22 mouse cellular contexts compared by ENCODE assay signal in the genomic region with DNA sequence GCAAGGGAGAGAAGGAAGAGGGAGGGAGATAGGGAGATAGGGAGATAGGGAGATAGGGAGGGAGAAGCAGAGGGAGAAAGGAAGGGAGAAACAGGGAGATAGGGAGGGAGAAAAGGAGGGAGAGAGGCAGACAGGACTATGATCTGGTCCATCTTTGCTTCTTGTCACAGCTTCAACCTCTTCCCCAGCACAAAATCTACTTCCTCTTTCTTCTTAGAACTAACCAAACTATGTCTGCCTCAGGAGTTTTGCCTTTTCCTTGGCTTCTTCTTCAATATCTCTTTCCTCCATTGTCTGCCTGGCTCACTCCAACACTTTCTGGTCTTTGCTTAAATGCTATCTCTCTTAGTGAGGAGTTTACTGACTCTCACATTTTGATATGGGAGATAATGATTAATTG. TPM values are rescaled to one million over a fixed set of nuclear protein-coding genes. Genes with fewer than 3 reads are reported as not detected.
DNase-seq lines count a peak whose midpoint lies in the region; ATAC-seq lines count a peak whose summit lies in the region.
"Had no signal": no experiment of that assay in that cellular context is flagged by ENCODE, and none has a peak within 500 bp of the region (broad histone marks: within the 10 kb centered on the region; RNA-seq: fewer than 3 reads in every experiment).

No protein-coding gene starts in this region.

- DNase-seq in A20 (ENCODE audit: low read depth, low spot score) (peak; percentile 16), adipocyte (ENCODE audit: low spot score) (no peak)
- DNase-seq in frontal cortex, postnatal 25 days (ENCODE audit: low spot score in 2 of 2) = no peak
- DNase-seq in urinary bladder, postnatal 36 days (ENCODE audit: low spot score in 2 of 2) = no peak
- no peak for DNase-seq in embryonic facial prominence, embryonic 10.5 days (ENCODE audit: low spot score)
- DNase-seq: adrenal gland, adult 2 months; adrenal gland, postnatal 10 days; adrenal gland, postnatal 25 days; cerebellum, adult 11-12 months; cerebellum, adult 2 months; cerebellum, adult 9-10 months; cerebellum, postnatal 10 days; cerebellum, postnatal 25 days; embryo, embryonic 11 days; forebrain, postnatal 0 days had no signal

- H3K27ac ChIP-seq in embryonic facial prominence, embryonic 10.5 days (replicated peaks) = no peak overlapping the region
- H3K27ac ChIP-seq: embryonic facial prominence, embryonic 12.5 days; forebrain, embryonic 13.5 days; forebrain, embryonic 15.5 days had no signal

- ATAC-seq in common myeloid progenitor, adult 5-6 weeks (replicated peaks; ENCODE audit: low read depth, poor library complexity, severe bottlenecking) = peak; percentile 73
- ATAC-seq in hematopoietic stem cell, adult 5-6 weeks (replicated peaks in 1 of 2; ENCODE audit: insufficient read depth in 1 of 2, low FRiP score in 2 of 2, low TSS enrichment in 1 of 2, low read depth in 1 of 2, poor library complexity in 2 of 2, severe bottlenecking in 2 of 2) = peak; percentile 58 to 64; a peak in 3 of 4 replicates
- ATAC-seq: activated CD4-positive, CD25-positive, alpha-beta regulatory T cell, adult 4 months; forebrain, embryonic 13.5 days; forebrain, embryonic 15.5 days; forebrain, postnatal 0 days; Patski had no signal

- H3K4me1 ChIP-seq in embryonic facial prominence, embryonic 10.5 days = no peaks in the 10 kb centered on the region
- H3K4me1 ChIP-seq: embryonic facial prominence, embryonic 12.5 days; forebrain, embryonic 13.5 days; forebrain, embryonic 15.5 days had no signal

- no peak overlapping the region for H3K4me3 ChIP-seq in embryonic facial prominence, embryonic 10.5 days
- H3K4me3 ChIP-seq: embryonic facial prominence, embryonic 12.5 days; forebrain, embryonic 13.5 days; forebrain, embryonic 15.5 days had no signal

- H3K27me3 ChIP-seq in embryonic facial prominence, embryonic 10.5 days (replicated peaks; ENCODE audit: low read depth, poor library complexity, severe bottlenecking) = no peaks in the 10 kb centered on the region
- H3K27me3 ChIP-seq: embryonic facial prominence, embryonic 12.5 days; forebrain, embryonic 13.5 days; forebrain, embryonic 15.5 days; Patski had no signal

- H3K9me3 ChIP-seq in embryonic facial prominence, embryonic 10.5 days = no peaks in the 10 kb centered on the region
- H3K9me3 ChIP-seq: embryonic facial prominence, embryonic 12.5 days; forebrain, embryonic 13.5 days; forebrain, embryonic 15.5 days had no signal

- no peaks in the 10 kb centered on the region for H3K36me3 ChIP-seq in embryonic facial prominence, embryonic 10.5 days (replicated peaks)
- H3K36me3 ChIP-seq: embryonic facial prominence, embryonic 12.5 days; forebrain, embryonic 15.5 days had no signal

RNA-seq across cellular contexts. Expression of gene Htr1b, which starts 57.7 kb away (rescaled TPM):
- total RNA-seq in common myeloid progenitor, adult 5-6 weeks (2017) = 0.23 TPM in 1 of 2 replicates, not detected in the other
- total RNA-seq in hematopoietic stem cell, adult 5-6 weeks (2017) = 0.15 and 0.19 TPM in 2 replicates
- 0.60 and 1.1 TPM in 2 replicates for polyA plus RNA-seq in embryonic facial prominence, embryonic 10.5 days (2016; fragmentation: Nextera tagmentation; extraction: Ambion mirVana)
- polyA plus RNA-seq: activated CD4-positive, CD25-positive, alpha-beta regulatory T cell, adult 4 months had no signal
